ENCODE assay signal across 25 mouse cellular contexts in genomic region chr6:136347631-136348030, GRCm38 (mm10). TPM values are rescaled to one million over a fixed set of nuclear protein-coding genes. Genes with fewer than 3 reads are reported as not detected.
"Had no signal": no experiment of that assay in that cellular context is flagged by ENCODE, and none has a peak within 500 bp of the region (broad histone marks: within the 10 kb centered on the region; RNA-seq: fewer than 3 reads in every experiment).

No protein-coding gene starts in this region.

- H3K27ac ChIP-seq: midbrain, embryonic 10.5 days; neural tube, embryonic 13.5 days; neural tube, embryonic 15.5 days had no signal

- H3K4me3 ChIP-seq: midbrain, embryonic 10.5 days; myocyte; neural tube, embryonic 13.5 days; neural tube, embryonic 15.5 days had no signal

- DNase-seq: lung, adult 18-20 months; lung, embryonic 14.5 days; lung, postnatal 10 days; lung, postnatal 4 days; right cerebral cortex, adult 18-20 months; right cerebral cortex, postnatal 25 days; right cerebral cortex, postnatal 4 days; spleen, adult 18-20 months; thymus, adult 18-20 months; thymus, postnatal 14 days; thymus, postnatal 36 days had no signal

- H3K9ac ChIP-seq: lung, embryonic 14.5 days; neural tube, embryonic 13.5 days; neural tube, embryonic 15.5 days had no signal

- H3K27me3 ChIP-seq: neural tube, embryonic 13.5 days; neural tube, embryonic 15.5 days had no signal

- H3K36me3 ChIP-seq: midbrain, embryonic 10.5 days; neural tube, embryonic 13.5 days; neural tube, embryonic 15.5 days had no signal

- H3K4me1 ChIP-seq: neural tube, embryonic 13.5 days; neural tube, embryonic 15.5 days had no signal

- H3K9me3 ChIP-seq: midbrain, embryonic 10.5 days; neural tube, embryonic 13.5 days; neural tube, embryonic 15.5 days had no signal

- H3K4me2 ChIP-seq: lung, embryonic 14.5 days; neural tube, embryonic 13.5 days; neural tube, embryonic 15.5 days had no signal

RNA-seq across cellular contexts. Expression of gene Gm8994, which starts 20.3 kb away (rescaled TPM):
- total RNA-seq: megakaryocyte, adult 5-6 weeks; megakaryocyte-erythroid progenitor cell, adult 5-6 weeks had no signal
- polyA plus RNA-seq: liver, embryonic 16.5 days; lung, embryonic 14.5 days; lung, embryonic 16.5 days; midbrain, embryonic 10.5 days; midbrain, embryonic 14.5 days; myocyte; neural tube, embryonic 11.5 days; neural tube, embryonic 13.5 days; neural tube, embryonic 15.5 days; small intestine, adult 2 months; stomach, embryonic 14.5 days; stomach, embryonic 16.5 days; thymus, postnatal 0 days had no signal
